Mouse (Mus musculus): ENCODE results near the gene Sdk1. TPM values are rescaled to one million over a fixed set of nuclear protein-coding genes. Genes with fewer than 3 reads are reported as not detected.

The Sdk1 gene
- polyA plus RNA-seq, 1 experiment from 2014 or later, result 2.3 TPM

DNA sequence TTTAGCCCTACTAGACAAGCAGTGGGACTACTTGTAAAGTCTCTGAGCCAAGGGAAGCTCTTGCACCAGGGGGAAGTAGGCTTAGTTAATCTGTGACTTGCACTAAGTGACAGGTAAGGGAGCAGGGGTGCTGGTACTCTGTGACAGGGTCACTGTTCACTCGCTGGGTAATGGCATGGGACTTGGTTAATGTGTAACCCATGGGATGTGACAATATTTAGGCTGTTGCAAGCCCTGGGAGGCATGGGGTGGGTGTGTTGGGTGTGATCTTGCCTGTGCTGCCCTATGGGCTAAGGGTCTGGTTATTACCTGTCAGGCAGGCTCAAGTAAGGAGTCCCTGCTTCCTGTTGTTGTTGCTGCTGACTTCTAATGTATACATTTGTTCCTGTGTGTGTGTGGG, 616.5 kb downstream of the Sdk1 start:
- H3K4me2 ChIP-seq (ENCODE audit: low read depth), result no peak overlapping the region
- H3K4me3 ChIP-seq (ENCODE audit: low read depth, low read length), result no peak overlapping the region
- no peak overlapping the region for H3K27ac ChIP-seq (ENCODE audit: low read depth, low read length)
- no peak for ATAC-seq (ENCODE audit: insufficient read depth, low FRiP score, low TSS enrichment)
- no peaks in the 10 kb centered on the region for H3K4me1 ChIP-seq (ENCODE audit: control insufficient read depth, insufficient read depth, low read length)
- H3K9ac ChIP-seq (ENCODE audit: low read length), result no peak overlapping the region
- H3K27me3 ChIP-seq (ENCODE audit: control insufficient read depth, insufficient read depth, low read length), result no peaks in the 10 kb centered on the region
- H3K9me3 ChIP-seq (ENCODE audit: control insufficient read depth, low read length), result no peaks in the 10 kb centered on the region
- DNase-seq (ENCODE audit: low spot score), result no peak
- WGBS, result 64% methylated on average over 1 of the region's 1 CpGs
- H3K36me3 ChIP-seq (ENCODE audit: control insufficient read depth, insufficient read depth, low read length), result no peaks in the 10 kb centered on the region

DNA sequence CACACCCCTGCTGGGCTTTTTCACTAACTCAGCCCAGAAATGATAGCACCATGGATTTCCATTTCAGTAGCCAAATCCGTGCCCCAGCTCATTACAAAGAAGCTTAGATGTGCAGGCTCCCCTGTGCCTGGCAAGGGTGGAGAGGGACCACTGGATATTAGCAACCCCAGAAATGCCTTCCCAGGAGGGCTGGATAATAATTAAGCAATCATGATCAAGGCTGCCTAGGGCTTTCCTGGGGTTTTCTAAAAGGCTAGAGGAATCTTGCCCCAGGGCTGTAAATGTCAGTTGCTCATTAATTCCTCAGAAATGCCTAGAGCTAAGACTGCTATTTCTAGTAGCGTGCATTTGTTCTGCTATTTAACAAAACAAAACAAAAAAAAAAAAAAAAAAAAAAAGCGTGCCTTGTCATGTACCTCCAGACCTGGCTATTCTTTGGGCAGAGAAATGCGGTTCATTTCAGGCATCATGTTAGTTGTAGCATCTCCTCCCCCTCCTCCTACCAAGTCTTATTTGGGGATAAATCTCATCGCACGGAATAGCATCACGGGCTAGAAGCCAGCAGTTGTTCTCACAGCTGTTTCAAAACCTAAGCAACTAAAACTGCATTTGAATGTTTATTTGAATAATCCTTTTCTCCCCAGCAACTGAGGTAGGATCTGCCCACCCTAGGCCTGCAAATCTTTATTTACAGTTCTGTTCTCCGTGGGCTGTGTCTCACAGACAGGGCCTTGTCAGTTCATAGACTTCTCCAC, 617.3 kb downstream of the Sdk1 start:
- Histone ChIP-seq H3K4me2 (ENCODE audit: low read depth) (no peak overlapping the region), H3K27me3 (ENCODE audit: control insufficient read depth, insufficient read depth, low read length) (no peaks in the 10 kb centered on the region), H3K4me3 (ENCODE audit: low read depth, low read length) (no peak overlapping the region), H3K4me1 (ENCODE audit: control insufficient read depth, insufficient read depth, low read length) (no peaks in the 10 kb centered on the region), H3K9me3 (ENCODE audit: control insufficient read depth, low read length) (no peaks in the 10 kb centered on the region), H3K27ac (ENCODE audit: low read depth, low read length) (no peak overlapping the region), H3K36me3 (ENCODE audit: control insufficient read depth, insufficient read depth, low read length) (no peaks in the 10 kb centered on the region), H3K9ac (ENCODE audit: low read length) (no peak overlapping the region)
- ATAC-seq (ENCODE audit: insufficient read depth, low FRiP score, low TSS enrichment) (no peak), DNase-seq (ENCODE audit: low spot score) (no peak)
- WGBS, result 33% methylated on average over 8 of the region's 8 CpGs

DNA sequence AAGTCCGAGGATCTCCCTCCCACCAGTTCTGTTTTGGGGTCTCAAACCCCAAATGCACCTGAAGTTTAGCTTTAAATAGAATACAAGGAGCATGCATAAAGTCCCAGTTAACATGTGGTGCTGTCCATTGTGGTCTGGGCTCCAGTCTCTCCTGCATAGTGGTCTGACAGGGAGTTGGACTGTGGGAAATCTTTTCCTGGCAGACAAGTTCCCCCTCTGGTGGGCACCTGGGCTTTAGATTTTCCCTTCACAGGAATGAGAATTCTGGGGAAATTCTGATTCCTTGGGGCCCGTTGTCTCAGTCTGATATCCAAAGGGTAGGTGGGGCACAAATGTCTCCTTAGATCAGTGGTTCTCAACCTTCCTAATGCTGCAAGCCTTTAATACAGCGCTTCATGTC, 624.8 kb downstream of the Sdk1 start:
- 76% methylated on average over 3 of the region's 3 CpGs for WGBS
- no peaks in the 10 kb centered on the region for H3K36me3 ChIP-seq (ENCODE audit: control insufficient read depth, insufficient read depth, low read length)
- no peaks in the 10 kb centered on the region for H3K27me3 ChIP-seq (ENCODE audit: control insufficient read depth, insufficient read depth, low read length)
- no peaks in the 10 kb centered on the region for H3K9me3 ChIP-seq (ENCODE audit: control insufficient read depth, low read length)
- H3K4me1 ChIP-seq (ENCODE audit: control insufficient read depth, insufficient read depth, low read length), result no peaks in the 10 kb centered on the region
- H3K4me2 ChIP-seq (ENCODE audit: low read depth), result no peak overlapping the region
- ATAC-seq (ENCODE audit: insufficient read depth, low FRiP score, low TSS enrichment), result no peak
- no peak overlapping the region for H3K9ac ChIP-seq (ENCODE audit: low read length)
- H3K4me3 ChIP-seq (ENCODE audit: low read depth, low read length), result no peak overlapping the region
- no peak for DNase-seq (ENCODE audit: low spot score)
- H3K27ac ChIP-seq (ENCODE audit: low read depth, low read length), result no peak overlapping the region

DNA sequence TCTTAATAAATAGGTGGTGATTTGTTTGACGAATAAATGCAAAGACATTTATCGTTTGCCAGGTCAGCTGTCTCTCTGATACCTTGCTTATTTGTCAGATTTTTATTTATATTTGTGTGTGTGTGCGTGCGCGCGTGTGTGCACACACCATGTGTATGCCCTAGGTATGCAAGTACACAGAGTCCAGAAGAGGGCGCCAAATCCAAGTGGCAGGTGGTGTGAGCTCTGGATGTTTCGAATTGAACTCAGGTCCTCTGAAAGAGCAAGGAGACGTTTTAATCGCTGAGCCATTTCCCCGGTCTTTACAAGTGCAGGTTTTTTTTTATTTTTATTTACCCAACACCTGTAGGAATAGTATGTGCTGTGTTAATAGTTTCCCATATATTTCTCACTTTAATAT, 632.5 kb downstream of the Sdk1 start:
- Histone ChIP-seq H3K27me3 (ENCODE audit: control insufficient read depth, insufficient read depth, low read length) (no peaks in the 10 kb centered on the region), H3K4me1 (ENCODE audit: control insufficient read depth, insufficient read depth, low read length) (no peaks in the 10 kb centered on the region), H3K4me2 (ENCODE audit: low read depth) (no peak overlapping the region), H3K36me3 (ENCODE audit: control insufficient read depth, insufficient read depth, low read length) (no peaks in the 10 kb centered on the region), H3K9me3 (ENCODE audit: control insufficient read depth, low read length) (no peaks in the 10 kb centered on the region), H3K9ac (ENCODE audit: low read length) (no peak overlapping the region), H3K4me3 (ENCODE audit: low read depth, low read length) (no peak overlapping the region), H3K27ac (ENCODE audit: low read depth, low read length) (no peak overlapping the region)
- no peak for DNase-seq (ENCODE audit: low spot score)
- ATAC-seq (ENCODE audit: insufficient read depth, low FRiP score, low TSS enrichment), result no peak
- 93% methylated on average over 11 of the region's 11 CpGs for WGBS

DNA sequence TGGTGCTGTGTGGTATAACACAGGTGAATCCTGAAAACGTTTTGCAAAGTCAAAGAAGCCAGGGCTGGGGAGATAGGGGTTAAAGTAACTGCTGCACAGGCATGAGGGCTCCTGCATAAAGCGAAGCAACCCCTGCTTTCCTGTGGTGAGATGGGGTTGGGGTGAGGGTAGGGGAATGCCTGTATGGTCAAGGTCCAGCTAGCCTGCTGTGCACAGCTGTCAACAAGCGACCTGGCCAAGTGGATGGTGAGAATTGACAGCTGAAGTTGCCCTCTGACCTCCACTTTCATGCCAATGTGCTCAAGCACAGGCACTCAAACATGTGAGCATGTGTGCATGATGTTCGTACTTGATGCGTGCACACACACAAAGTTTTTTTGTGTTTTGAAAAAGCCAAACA, 639.4 kb downstream of the Sdk1 start:
- Histone ChIP-seq H3K4me1 (ENCODE audit: control insufficient read depth, insufficient read depth, low read length) (no peaks in the 10 kb centered on the region), H3K27me3 (ENCODE audit: control insufficient read depth, insufficient read depth, low read length) (no peaks in the 10 kb centered on the region), H3K4me3 (ENCODE audit: low read depth, low read length) (no peak overlapping the region), H3K9me3 (ENCODE audit: control insufficient read depth, low read length) (no peaks in the 10 kb centered on the region), H3K4me2 (ENCODE audit: low read depth) (no peak overlapping the region), H3K36me3 (ENCODE audit: control insufficient read depth, insufficient read depth, low read length) (no peaks in the 10 kb centered on the region), H3K9ac (ENCODE audit: low read length) (no peak overlapping the region), H3K27ac (ENCODE audit: low read depth, low read length) (no peak overlapping the region)
- DNase-seq (ENCODE audit: low spot score) (no peak), ATAC-seq (ENCODE audit: insufficient read depth, low FRiP score, low TSS enrichment) (no peak)
- 59% methylated on average over 5 of the region's 5 CpGs for WGBS

DNA sequence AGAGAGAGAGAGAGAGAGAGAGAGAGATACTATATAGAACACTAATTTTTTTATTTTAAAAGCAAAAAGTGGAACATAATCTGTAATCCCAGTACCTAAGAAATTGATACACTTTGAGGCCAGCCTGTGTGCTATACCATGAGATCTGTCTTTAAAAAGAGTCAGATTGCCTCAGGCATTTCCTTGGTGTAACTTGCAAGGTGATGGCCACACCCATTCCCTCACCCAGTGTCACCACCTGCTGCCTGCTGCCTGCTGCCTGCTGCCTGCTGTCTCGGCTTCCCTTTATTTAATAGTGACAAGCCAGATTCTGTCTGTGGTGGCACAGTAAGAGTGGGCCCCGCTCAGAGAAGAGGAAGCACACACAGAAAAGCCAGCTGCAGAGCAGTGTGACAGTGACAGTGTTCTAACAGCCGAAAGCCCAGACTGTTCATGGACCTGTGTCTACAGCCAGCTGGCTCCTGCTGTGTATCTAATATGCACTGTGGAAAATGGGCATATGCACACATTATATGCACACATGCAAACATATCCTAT, 642.9 kb downstream of the Sdk1 start:
- H3K9ac ChIP-seq (ENCODE audit: low read length), result no peak overlapping the region
- no peak overlapping the region for H3K27ac ChIP-seq (ENCODE audit: low read depth, low read length)
- H3K9me3 ChIP-seq (ENCODE audit: control insufficient read depth, low read length), result no peaks in the 10 kb centered on the region
- DNase-seq (ENCODE audit: low spot score), result no peak
- H3K4me1 ChIP-seq (ENCODE audit: control insufficient read depth, insufficient read depth, low read length), result 0 out of 2 replicates have a peak, but pooled peaks cover 2% of the 10 kb centered on the region
- no peaks in the 10 kb centered on the region for H3K27me3 ChIP-seq (ENCODE audit: control insufficient read depth, insufficient read depth, low read length)
- no peak for ATAC-seq (ENCODE audit: insufficient read depth, low FRiP score, low TSS enrichment)
- no peaks in the 10 kb centered on the region for H3K36me3 ChIP-seq (ENCODE audit: control insufficient read depth, insufficient read depth, low read length)
- 49% methylated on average over 3 of the region's 3 CpGs for WGBS
- H3K4me3 ChIP-seq (ENCODE audit: low read depth, low read length), result no peak overlapping the region
- no peak overlapping the region for H3K4me2 ChIP-seq (ENCODE audit: low read depth)

DNA sequence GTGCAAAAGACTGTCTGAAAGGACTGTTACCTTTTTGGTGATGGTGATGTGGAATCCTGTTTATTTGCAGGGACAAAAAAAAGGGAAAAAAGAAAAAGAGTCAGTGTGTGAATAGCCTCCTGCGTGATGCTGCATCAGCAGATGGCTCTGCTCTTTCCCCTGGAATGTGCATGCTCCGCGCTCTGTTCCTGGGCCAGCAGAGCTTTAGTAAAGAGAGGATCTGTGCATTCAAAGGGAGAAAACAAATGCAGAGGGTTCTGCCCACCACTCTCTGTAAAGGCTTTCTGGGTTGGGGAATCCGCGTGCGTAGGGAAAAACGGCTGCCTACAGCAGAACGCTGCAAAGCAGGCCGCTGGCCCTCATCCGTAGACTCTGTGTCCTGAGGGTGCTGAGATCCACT, 644.7 kb downstream of the Sdk1 start:
- ATAC-seq (ENCODE audit: insufficient read depth, low FRiP score, low TSS enrichment) (no peak), DNase-seq (ENCODE audit: low spot score) (no peak)
- no peaks in the 10 kb centered on the region for H3K9me3 ChIP-seq (ENCODE audit: control insufficient read depth, low read length)
- no peak overlapping the region for H3K9ac ChIP-seq (ENCODE audit: low read length)
- no peaks in the 10 kb centered on the region for H3K36me3 ChIP-seq (ENCODE audit: control insufficient read depth, insufficient read depth, low read length)
- H3K27me3 ChIP-seq (ENCODE audit: control insufficient read depth, insufficient read depth, low read length), result no peaks in the 10 kb centered on the region
- H3K4me2 ChIP-seq (ENCODE audit: low read depth), result no peak overlapping the region
- 79% methylated on average over 10 of the region's 10 CpGs for WGBS
- H3K27ac ChIP-seq (ENCODE audit: low read depth, low read length), result no peak overlapping the region
- 0 out of 2 replicates have a peak, but pooled peaks cover 2% of the 10 kb centered on the region for H3K4me1 ChIP-seq (ENCODE audit: control insufficient read depth, insufficient read depth, low read length)
- H3K4me3 ChIP-seq (ENCODE audit: low read depth, low read length), result no peak overlapping the region

DNA sequence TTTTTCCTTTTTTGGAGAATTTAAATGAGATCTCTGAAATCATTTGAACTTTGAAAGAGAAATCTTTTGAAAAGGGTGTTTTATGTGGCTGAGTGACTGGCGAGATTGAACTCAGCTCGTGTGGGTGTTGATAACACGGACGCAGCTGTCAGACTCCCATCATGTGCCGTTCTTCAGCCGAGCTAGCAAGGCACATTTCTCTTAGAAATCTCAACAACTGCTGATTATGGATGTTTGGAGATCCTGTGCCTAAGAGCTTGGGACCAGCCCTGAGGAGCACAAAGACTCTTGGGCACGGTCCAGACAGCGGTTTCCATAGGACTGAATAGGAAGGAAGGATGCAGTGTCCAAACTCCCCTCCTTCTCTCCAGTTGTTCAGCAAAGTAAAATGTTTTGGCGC, 648.5 kb downstream of the Sdk1 start:
- ATAC-seq (ENCODE audit: insufficient read depth, low FRiP score, low TSS enrichment) (no peak), DNase-seq (ENCODE audit: low spot score) (no peak)
- no peaks in the 10 kb centered on the region for H3K36me3 ChIP-seq (ENCODE audit: control insufficient read depth, insufficient read depth, low read length)
- H3K27me3 ChIP-seq (ENCODE audit: control insufficient read depth, insufficient read depth, low read length), result no peaks in the 10 kb centered on the region
- no peak overlapping the region for H3K4me2 ChIP-seq (ENCODE audit: low read depth)
- H3K4me3 ChIP-seq (ENCODE audit: low read depth, low read length), result no peak overlapping the region
- 84% methylated on average over 9 of the region's 9 CpGs for WGBS
- no peak overlapping the region for H3K27ac ChIP-seq (ENCODE audit: low read depth, low read length)
- 0 out of 2 replicates have a peak, but pooled peaks cover 2% of the 10 kb centered on the region for H3K4me1 ChIP-seq (ENCODE audit: control insufficient read depth, insufficient read depth, low read length)
- H3K9ac ChIP-seq (ENCODE audit: low read length), result no peak overlapping the region
- no peaks in the 10 kb centered on the region for H3K9me3 ChIP-seq (ENCODE audit: control insufficient read depth, low read length)

DNA sequence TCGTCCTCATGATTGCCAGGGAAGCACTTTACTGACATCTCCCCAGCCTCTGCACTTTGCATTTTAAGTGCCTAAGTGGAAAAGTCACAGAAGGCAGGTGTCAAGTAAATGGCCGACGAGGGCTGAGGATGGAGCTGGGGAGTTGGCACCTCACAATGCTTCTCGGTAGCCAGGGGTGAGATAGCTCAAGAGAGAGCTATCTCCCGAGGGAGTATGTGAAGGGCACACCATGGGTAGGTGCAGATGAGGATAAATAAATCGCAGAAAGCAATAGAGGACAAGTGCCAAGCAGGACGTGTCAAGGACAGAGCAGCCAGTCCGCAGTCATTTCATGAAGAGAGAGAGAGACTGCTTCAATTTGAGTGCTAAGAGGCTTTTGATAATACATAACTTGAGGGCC, 655.1 kb downstream of the Sdk1 start:
- Histone ChIP-seq H3K4me1 (ENCODE audit: control insufficient read depth, insufficient read depth, low read length) (no peaks in the 10 kb centered on the region), H3K27ac (ENCODE audit: low read depth, low read length) (no peak overlapping the region), H3K9me3 (ENCODE audit: control insufficient read depth, low read length) (no peaks in the 10 kb centered on the region), H3K36me3 (ENCODE audit: control insufficient read depth, insufficient read depth, low read length) (no peaks in the 10 kb centered on the region), H3K4me3 (ENCODE audit: low read depth, low read length) (no peak overlapping the region), H3K27me3 (ENCODE audit: control insufficient read depth, insufficient read depth, low read length) (no peaks in the 10 kb centered on the region), H3K9ac (ENCODE audit: low read length) (no peak overlapping the region), H3K4me2 (ENCODE audit: low read depth) (no peak overlapping the region)
- no peak for DNase-seq (ENCODE audit: low spot score)
- no peak for ATAC-seq (ENCODE audit: insufficient read depth, low FRiP score, low TSS enrichment)
- 85% methylated on average over 8 of the region's 8 CpGs for WGBS
